ENCODE assay signal across 13 mouse cellular contexts in genomic region chr15:102335925-102336324, GRCm38 (mm10). TPM values are rescaled to one million over a fixed set of nuclear protein-coding genes. Genes with fewer than 3 reads are reported as not detected.
DNase-seq lines count a peak whose midpoint lies in the region; ATAC-seq and TF ChIP-seq lines count a peak whose summit lies in the region.
"Not testable (repeated sequence)": the region's sequence is repeated elsewhere in the genome, so short reads cannot be mapped to it uniquely, and the experiment has no call there.
"Had no signal": no experiment of that assay in that cellular context is flagged by ENCODE, and none has a peak within 500 bp of the region (broad histone marks: within the 10 kb centered on the region; RNA-seq: fewer than 3 reads in every experiment).

No protein-coding gene starts in this region.

- DNase-seq in 416B (ENCODE audit: low read depth) = peak; percentile 65
- DNase-seq in ES-CJ7 (ENCODE audit: low read depth, low spot score) = peak; percentile 50
- not testable (repeated sequence) for DNase-seq in cerebellum, adult 2 months; gastrocnemius, adult 2 months; layer of hippocampus, adult 2 months (ENCODE audit: low spot score in 2 of 2)
- peak; percentile 16 for DNase-seq in lung, postnatal 0 days (ENCODE audit: low spot score)
- DNase-seq in naive thymus-derived CD4-positive, alpha-beta T cell, adult 2 months (ENCODE audit: low read depth) = peak; percentile 50
- peak; percentile 64 for DNase-seq in thymus, postnatal 14 days

- not testable (repeated sequence) for H3K4me1 ChIP-seq in cerebellum, adult 2 months (ENCODE audit: control insufficient read depth, insufficient read depth, low read length); lung, postnatal 0 days (ENCODE audit: insufficient read depth, low read depth, low read length)

- H3K9ac ChIP-seq in lung, postnatal 0 days (replicated peaks; ENCODE audit: low read depth) = not testable (repeated sequence)

- H3K4me3 ChIP-seq in cerebellum, adult 2 months (replicated peaks; ENCODE audit: insufficient read depth, low read depth, low read length); gastrocnemius, adult 2 months; layer of hippocampus, adult 2 months; lung, postnatal 0 days (ENCODE audit: low read depth, low read length): not testable (repeated sequence)

- H3K9me3 ChIP-seq in lung, postnatal 0 days (ENCODE audit: low read length) = not testable (repeated sequence)

- not testable (repeated sequence) for ATAC-seq in lung, postnatal 0 days

- H3K27me3 ChIP-seq in cerebellum, adult 2 months (ENCODE audit: control insufficient read depth, insufficient read depth, low read length); lung, postnatal 0 days (replicated peaks; ENCODE audit: insufficient read depth, low read length): not testable (repeated sequence)

- 93% methylated on average over 5 of the region's 5 CpGs for WGBS in cerebellum, adult 2 months
- 86% methylated on average over 5 of the region's 5 CpGs for WGBS in lung, postnatal 0 days

- not testable (repeated sequence) for TF ChIP-seq EP300 in lung, postnatal 0 days (IDR thresholded peaks at IDR 0.05)

- peaks cover 17% of the 10 kb centered on the region for H3K36me3 ChIP-seq in lung, postnatal 0 days (ENCODE audit: insufficient read depth, low read length)

- intact Hi-C loops in gastrocnemius, adult 2 months (cut with DNase I) = not testable (repeated sequence)

- not testable (repeated sequence) for H3K4me2 ChIP-seq in lung, postnatal 0 days (replicated peaks; ENCODE audit: low read depth, low read length)

- 0 out of 2 replicates have a peak, but pooled peaks have one; percentile 20 for TF ChIP-seq CTCF in cerebellum, adult 2 months (IDR thresholded peaks at IDR 0.05; ENCODE audit: borderline replicate concordance, insufficient read depth, low read depth, low read length)
- TF ChIP-seq CTCF in gastrocnemius, adult 2 months (IDR thresholded peaks at IDR 0.05) = peak; percentile 7; the same call in 1 of the 2 replicates
- TF ChIP-seq CTCF in layer of hippocampus, adult 2 months (conservative IDR thresholded peaks at IDR 0.05) = peak; percentile 55
- peak; percentile 55 for TF ChIP-seq CTCF in lung, postnatal 0 days (IDR thresholded peaks at IDR 0.05)

- not testable (repeated sequence) for TF ChIP-seq POLR2A in cerebellum, adult 2 months (IDR thresholded peaks at IDR 0.05; ENCODE audit: borderline replicate concordance, insufficient read depth, low read length)

- H3K27ac ChIP-seq in cerebellum, adult 2 months (ENCODE audit: insufficient read depth, low read length); gastrocnemius, adult 2 months; layer of hippocampus, adult 2 months; lung, postnatal 0 days (ENCODE audit: low read length): not testable (repeated sequence)

RNA-seq across cellular contexts. Expression of gene Myg1, which starts 4.4 kb away (rescaled TPM):
- polyA plus RNA-seq in cerebellum, adult 2 months (2012; rRNA removed) = 106 and 110 TPM in 2 replicates
- 10 to 100 TPM; 15.6 to 16.0 TPM for total RNA-seq in gastrocnemius, adult 2 months (2021)
- total RNA-seq in layer of hippocampus, adult 2 months (2021) = 10 to 100 TPM; 61.0 to 70.2 TPM
- polyA plus RNA-seq in lung, postnatal 0 days (2015; fragmentation: Nextera tagmentation; extraction: Ambion mirVana) = 46.1 and 48.3 TPM in 2 replicates

RNA-seq across cellular contexts. Expression of gene Pfdn5, which starts 10.0 kb away (rescaled TPM):
- polyA plus RNA-seq in cerebellum, adult 2 months (2012; rRNA removed) = 318 and 360 TPM in 2 replicates
- total RNA-seq in gastrocnemius, adult 2 months (2021) = 100 to 1,000 TPM; 232 to 252 TPM
- 100 to 1,000 TPM; 433 to 437 TPM for total RNA-seq in layer of hippocampus, adult 2 months (2021)
- 457 and 467 TPM in 2 replicates for polyA plus RNA-seq in lung, postnatal 0 days (2015; fragmentation: Nextera tagmentation; extraction: Ambion mirVana)

RNA-seq across cellular contexts. Expression of gene Aaas, which starts 14.6 kb away (rescaled TPM):
- polyA plus RNA-seq in cerebellum, adult 2 months (2012; rRNA removed) = 29.7 and 33.1 TPM in 2 replicates
- 1 to 10 TPM; 5.7 to 7.8 TPM for total RNA-seq in gastrocnemius, adult 2 months (2021)
- total RNA-seq in layer of hippocampus, adult 2 months (2021) = 10 to 100 TPM; 24.5 to 26.5 TPM
- polyA plus RNA-seq in lung, postnatal 0 days (2015; fragmentation: Nextera tagmentation; extraction: Ambion mirVana) = 16.2 and 17.0 TPM in 2 replicates

RNA-seq across cellular contexts. Expression of gene Sp7, which starts 31.1 kb away (rescaled TPM):
- 1.4 TPM in 2 replicates for polyA plus RNA-seq in cerebellum, adult 2 months (2012; rRNA removed)
- total RNA-seq in gastrocnemius, adult 2 months (2021) = not detected
- total RNA-seq in layer of hippocampus, adult 2 months (2021) = under 1 TPM; 0.32 to 0.49 TPM
- not detected in 2 replicates for polyA plus RNA-seq in lung, postnatal 0 days (2015; fragmentation: Nextera tagmentation; extraction: Ambion mirVana)
- total RNA-seq: heart, postnatal 14 days had no signal
- polyA plus RNA-seq: CD4-positive, CD25-positive, alpha-beta regulatory T cell, adult 4 months; erythroblast, embryonic 14.5 days; macrophage; Patski had no signal

RNA-seq across cellular contexts. Expression of gene Espl1, which starts 39.9 kb away (rescaled TPM):
- polyA plus RNA-seq in cerebellum, adult 2 months (2012; rRNA removed) = 0.62 and 0.86 TPM in 2 replicates
- total RNA-seq in gastrocnemius, adult 2 months (2021) = under 1 TPM; 0.06 to 0.31 TPM
- total RNA-seq in layer of hippocampus, adult 2 months (2021) = 1 to 10 TPM; 1.7 to 2.1 TPM
- polyA plus RNA-seq in lung, postnatal 0 days (2015; fragmentation: Nextera tagmentation; extraction: Ambion mirVana) = 0.99 and 1.4 TPM in 2 replicates
